Mouse (Mus musculus) cortical plate, adult 2 months (tissue): Measurements from ENCODE around the gene Pheta2.

Experiments used
- CTCF ChIP-seq: fragments of 200-500 bp; IDR thresholded peaks from 2 replicates; pipeline ENCODE4 v1.5.1; 2011; ENCODE audit warnings: mild to moderate bottlenecking, control low read depth, low read length; ENCODE audit not compliant: insufficient read depth; ENCODE audit errors: extremely low read depth
- POLR2A ChIP-seq: fragments of 200-500 bp; IDR thresholded peaks from 2 replicates; pipeline ENCODE4 v1.6.1; 2011; ENCODE audit warnings: mild to moderate bottlenecking, low read length, control low read depth; ENCODE audit not compliant: insufficient read depth; ENCODE audit errors: extremely low read depth

DNA sequence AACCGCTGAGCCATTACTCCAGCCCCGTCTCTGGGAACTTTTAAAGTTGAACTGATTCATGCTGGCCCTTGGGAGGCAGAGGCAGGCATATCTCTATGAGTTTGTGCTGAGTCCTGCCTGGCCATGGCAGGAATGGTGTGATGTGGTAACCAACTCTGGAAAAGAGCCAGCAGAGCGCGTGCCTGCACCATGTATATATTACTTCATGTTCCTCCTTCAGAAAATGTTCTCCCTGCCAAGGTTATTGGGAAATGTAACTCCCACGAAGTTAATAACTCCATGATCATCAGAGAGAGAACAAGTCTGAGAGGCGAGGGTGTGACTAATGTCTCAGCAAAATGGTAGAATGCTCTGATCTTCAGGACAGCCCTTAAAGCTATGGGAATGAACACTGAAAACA lies 20.9 kb upstream of the Pheta2 start:
- TF ChIP-seq POLR2A (no peak), CTCF (no peak)
